Mouse (Mus musculus): ENCODE measurements around the gene Sarm1.

Gene Sarm1

GRCm38 (mm10) chr11:78463286-78464036, 34.1 kb downstream of the Sarm1 start:
- no peak for DNase-seq (ENCODE audit: low spot score in 2 of 2)

- no peak for DNase-seq (ENCODE audit: low spot score in 2 of 2)
These were observed 34.9 kb downstream of the Sarm1 start for GRCm38 (mm10) chr11:78462669-78463068.

DNA sequence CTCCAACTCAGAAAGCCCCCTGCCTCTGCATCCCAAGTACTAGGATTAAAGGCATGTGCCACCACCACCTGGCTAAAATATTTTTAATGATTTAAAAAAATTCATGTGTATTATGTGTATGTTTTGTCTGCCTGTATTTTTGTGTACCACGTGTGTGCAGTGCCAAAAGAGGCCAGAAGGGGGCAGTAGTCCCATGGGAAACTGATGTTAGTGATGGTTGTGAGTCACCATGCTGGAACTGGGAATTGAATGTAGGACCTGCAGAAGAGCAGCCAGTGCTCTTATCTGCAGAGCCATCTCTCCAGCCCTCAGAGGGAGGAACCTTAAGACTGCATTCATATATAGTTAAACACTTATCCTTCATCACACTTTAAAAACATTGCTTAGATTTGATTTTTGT, 35.7 kb downstream of the Sarm1 start:
- DNase-seq (ENCODE audit: low spot score in 2 of 2), result no peak

DNA sequence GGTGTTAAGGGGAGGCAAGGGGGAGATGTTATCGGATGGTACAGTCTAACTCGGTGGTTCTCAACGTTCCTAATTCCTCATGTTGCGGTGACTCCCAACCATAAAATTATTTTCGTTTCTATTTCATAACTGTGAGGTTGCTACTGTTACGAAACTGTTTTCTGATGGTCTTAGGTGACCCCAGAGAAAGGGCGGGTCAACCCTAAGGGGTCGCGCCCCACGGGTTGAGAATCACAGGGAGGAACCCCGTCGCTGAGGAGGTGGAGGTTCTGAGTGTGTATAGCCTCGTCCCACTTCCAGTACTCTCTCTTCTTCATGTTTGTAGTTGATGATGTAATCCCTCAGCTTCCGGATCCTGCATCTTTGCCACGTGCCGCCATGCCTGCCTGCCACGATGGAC, 38.8 kb downstream of the Sarm1 start:
- DNase-seq (ENCODE audit: low spot score in 2 of 2), result no peak

DNA sequence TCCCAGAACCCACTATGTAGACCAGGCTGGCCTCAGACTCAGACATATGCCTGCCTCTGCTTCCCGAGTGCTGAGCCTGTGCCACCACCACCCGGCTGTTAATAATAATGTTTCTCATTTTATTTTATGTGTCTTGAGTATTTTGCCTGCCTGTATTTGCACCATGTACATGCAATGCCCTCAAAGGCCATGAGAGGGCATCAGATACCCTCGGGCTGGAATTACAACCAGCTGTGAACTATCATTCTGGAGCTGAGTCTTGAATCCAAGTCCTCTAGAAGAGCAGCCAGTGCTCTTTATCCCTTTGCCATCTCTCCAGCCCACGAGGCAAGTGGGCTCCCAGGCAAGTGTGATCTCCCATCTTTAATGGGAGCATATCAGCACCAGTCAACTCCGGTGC, 42.2 kb downstream of the Sarm1 start:
- peak in 1 of 2 experiments; percentile 13 for DNase-seq (ENCODE audit: low spot score in 2 of 2)

- DNase-seq (ENCODE audit: low spot score in 2 of 2), result no peak
These were observed 43.3 kb downstream of the Sarm1 start for GRCm38 (mm10) chr11:78454276-78454675.

- DNase-seq (ENCODE audit: low spot score in 2 of 2), result peak in 1 of 2 experiments; percentile 21
These were observed 43.9 kb downstream of the Sarm1 start for GRCm38 (mm10) chr11:78453675-78454074.

GRCm38 (mm10) chr11:78450337-78450736, 47.2 kb downstream of the Sarm1 start:
- DNase-seq (ENCODE audit: low spot score in 2 of 2), result no peak

DNA sequence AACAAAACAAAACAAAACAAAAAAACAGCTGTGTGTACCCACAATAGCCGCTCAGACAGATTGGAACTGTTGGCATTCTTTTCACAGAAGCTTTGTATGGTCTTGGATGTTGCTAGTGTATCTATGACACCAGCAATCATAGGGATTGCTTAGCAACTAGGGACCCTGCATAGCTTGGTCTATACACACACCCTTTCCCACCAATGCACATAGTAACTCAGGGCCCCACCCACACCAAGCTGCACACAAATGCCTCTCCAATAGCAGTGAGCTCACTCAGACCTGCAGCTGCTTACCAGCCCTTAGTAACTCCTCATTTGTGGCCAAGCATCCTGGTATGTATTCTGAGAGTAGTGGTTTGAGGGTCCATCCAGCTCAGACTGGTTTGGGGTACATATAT, 49.3 kb downstream of the Sarm1 start:
- no peak for DNase-seq (ENCODE audit: low spot score in 2 of 2)

DNA sequence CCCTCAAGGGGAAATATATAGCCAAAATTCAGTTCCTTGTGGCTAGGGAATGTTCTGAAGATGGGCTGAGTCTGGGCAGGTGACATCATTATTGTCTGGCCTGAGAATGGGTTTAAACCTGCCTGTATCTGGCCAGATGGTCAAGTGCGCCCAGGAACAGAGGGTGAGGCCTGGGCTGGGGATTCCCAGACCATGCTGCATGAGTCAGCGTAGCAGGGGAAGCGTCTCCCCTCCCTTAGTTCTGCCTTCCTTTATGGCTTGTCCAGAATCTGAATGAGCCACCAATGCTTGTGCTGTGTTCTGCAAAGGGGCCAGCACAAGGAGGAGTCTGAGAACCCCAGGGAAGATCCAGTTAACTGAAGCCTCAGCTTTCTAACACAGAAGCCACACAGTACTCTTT, 50.4 kb downstream of the Sarm1 start:
- no peak for DNase-seq (ENCODE audit: low spot score in 2 of 2)

- DNase-seq (ENCODE audit: low spot score in 2 of 2), result no peak
These were observed 54.4 kb downstream of the Sarm1 start for GRCm38 (mm10) chr11:78443115-78443514.

DNA sequence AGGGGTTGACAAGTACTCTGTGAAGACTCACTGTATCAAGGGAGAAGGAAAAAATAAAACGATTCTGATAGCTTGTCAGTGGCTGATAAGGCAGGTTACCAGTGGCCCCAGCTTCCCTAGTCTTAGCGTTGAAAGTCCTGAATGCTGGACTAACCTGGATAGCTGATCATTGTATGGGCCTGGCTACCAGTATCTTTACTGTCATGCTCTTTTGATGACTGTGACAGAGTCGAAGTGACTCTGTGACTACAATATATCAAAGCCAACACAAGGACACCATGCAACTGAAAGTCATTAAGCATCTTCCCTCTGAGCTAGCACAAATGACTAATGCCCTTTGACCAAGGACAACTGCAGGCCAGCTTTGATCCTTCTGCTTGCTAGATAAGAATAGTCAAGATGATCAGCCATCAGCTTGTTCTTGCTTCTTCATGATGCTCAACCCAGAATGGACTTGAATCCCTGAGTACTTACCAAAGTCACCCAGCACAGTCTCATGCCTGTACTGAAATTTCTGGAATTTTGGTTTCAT, 59.1 kb downstream of the Sarm1 start:
- no peak for DNase-seq (ENCODE audit: low spot score in 2 of 2)

DNA sequence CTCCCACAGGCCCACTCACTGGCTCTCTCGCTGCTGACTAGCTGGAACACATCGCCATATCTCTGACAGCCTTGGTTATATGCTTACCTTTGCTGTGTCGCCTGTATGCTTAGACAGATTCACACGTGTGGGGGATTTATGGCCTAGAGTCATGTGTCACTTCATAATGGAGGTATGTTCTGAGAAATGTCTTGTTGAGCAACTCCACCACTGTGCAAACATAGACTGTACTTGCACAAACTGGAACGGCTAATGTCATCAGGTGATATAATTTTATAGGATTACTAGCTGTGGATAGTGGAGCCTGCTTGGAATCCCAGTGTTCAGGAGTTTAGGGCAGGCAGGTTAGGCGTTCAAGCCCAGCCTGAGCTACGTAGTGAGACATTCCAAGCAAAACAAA, 60.4 kb downstream of the Sarm1 start:
- DNase-seq (ENCODE audit: low spot score in 2 of 2), result no peak

- DNase-seq (ENCODE audit: low spot score in 2 of 2), result no peak
These were observed 61.7 kb downstream of the Sarm1 start for GRCm38 (mm10) chr11:78435776-78436349.

DNA sequence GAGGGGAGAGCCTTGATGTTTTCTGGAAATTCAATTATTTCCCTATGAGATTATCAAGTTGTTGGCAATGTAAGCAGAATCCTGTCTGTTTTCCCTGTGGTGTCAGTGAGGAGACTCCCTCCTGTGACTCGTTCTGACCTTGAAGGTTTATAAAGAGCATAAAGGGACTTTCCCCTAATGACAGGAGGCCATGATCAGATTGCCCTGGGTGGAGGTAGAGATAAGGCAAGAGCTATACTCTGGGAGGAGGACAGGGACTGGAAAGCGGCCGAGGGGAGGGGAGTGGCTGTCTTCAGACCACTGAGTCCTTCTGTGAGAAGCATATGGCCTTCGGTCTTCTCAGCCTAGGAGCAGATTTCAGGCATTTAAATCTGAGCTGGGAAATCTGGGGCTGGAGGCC, 63.5 kb downstream of the Sarm1 start:
- no peak for DNase-seq (ENCODE audit: low spot score in 2 of 2)

DNA sequence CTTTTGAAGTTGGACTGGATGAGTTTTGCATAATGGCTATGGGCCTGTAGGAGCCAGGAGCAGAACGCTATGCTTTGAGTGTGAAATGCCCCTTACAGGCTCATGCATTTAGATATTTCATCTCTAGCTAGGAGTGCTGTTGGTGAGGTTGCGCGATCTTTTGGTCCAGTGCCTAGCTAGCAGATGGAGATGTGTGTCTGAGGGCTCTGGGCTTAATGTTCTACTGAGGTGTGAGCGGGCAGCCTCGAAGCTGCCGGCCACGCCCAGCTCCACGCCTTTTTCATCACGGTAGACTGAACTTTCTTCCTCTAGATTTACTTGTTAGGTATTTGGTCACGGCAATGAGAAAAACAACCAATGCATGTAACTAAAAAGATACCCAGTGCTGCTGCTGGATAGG, 66.4 kb downstream of the Sarm1 start:
- DNase-seq (ENCODE audit: low spot score in 2 of 2), result no peak

- no peak for DNase-seq (ENCODE audit: low spot score in 2 of 2)
These were observed 67.2 kb downstream of the Sarm1 start for GRCm38 (mm10) chr11:78430195-78430878.

GRCm38 (mm10) chr11:78428309-78428708, 69.2 kb downstream of the Sarm1 start:
- no peak for DNase-seq (ENCODE audit: low spot score in 2 of 2)

DNA sequence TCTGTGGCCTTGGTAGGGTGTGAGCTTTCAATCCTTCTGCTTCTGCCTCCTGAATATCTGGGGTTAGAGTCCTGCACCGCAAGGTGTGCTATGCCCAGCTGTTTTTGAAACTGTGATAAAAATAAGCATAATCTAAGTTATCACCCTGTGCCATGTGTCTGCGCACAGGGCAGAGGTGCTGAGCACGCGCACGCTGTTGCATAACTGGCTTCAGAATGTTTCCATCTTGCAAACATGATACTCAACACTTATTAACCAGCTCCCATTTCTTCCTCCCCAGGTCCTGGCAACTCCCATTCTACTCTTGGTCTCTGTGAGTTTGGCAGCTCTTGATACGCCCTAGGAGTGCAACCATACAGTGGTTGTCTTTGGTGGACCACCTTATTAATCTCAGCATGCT, 69.9 kb downstream of the Sarm1 start:
- no peak for DNase-seq (ENCODE audit: low spot score in 2 of 2)

DNA sequence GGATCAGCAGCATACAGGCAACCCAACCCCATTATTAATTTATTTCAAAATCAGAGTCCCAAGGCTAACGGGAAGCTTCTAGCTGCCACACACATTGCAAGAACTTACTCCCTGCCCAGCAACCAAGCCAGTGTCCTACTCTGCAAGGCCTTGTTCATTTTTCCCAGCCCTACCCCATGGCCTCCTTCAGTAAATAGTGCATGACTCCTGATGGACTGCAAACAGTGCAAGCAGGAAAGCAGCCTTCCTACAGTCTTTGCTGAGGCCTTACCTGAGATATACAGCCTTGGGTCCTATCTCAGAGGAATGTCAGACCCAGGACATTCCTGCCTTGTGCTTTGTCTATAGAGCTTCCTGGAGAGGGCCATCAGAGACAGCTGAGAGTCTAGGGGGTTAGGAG, 72.0 kb downstream of the Sarm1 start:
- no peak for DNase-seq (ENCODE audit: low spot score in 2 of 2)

DNA sequence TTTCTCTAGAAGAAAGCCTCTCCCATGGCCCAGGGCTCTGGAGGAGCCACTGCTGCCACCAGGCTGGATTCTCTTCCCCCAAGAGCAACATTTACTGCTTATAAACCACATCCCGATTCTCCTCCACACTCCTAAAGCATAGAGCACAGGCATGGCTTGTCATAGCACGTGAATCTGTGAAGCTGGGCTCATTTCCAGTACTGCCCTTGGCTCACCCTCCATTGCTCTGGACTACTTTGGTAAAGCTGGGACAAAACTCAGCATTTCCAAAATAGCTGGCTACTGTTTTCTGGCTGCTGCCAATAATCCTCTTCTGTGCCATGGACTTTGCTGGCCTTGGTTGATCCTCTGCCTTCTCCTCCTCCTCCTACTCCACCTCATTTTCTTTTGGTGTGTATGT, 73.2 kb downstream of the Sarm1 start:
- DNase-seq (ENCODE audit: low spot score in 2 of 2), result no peak

Data from heart, adult 9 months (tissue).